Mouse (Mus musculus): Measurements from ENCODE around the gene Tspan4. TPM values are rescaled to one million over a fixed set of nuclear protein-coding genes. Genes with fewer than 3 reads are reported as not detected.
A peak's percentile ranks its signal among the peaks of the same experiment; 100 is the strongest.

The Tspan4 gene
- polyA plus RNA-seq, 1 experiment from 2014 or later, result 34.2 TPM

GRCm38 (mm10) chr7:141434464-141434863 is 40.6 kb upstream of the Tspan4 start:
- H3K36me3 ChIP-seq (replicated peaks), result peaks cover 65% of the 10 kb centered on the region
- no peaks in the 10 kb centered on the region for H3K27me3 ChIP-seq (replicated peaks; ENCODE audit: low read depth, poor library complexity, severe bottlenecking)
- peak; percentile 65 for DNase-seq (ENCODE audit: low spot score)
- peaks cover 61% of the 10 kb centered on the region for H3K4me1 ChIP-seq
- no peaks in the 10 kb centered on the region for H3K9me3 ChIP-seq
- peak overlapping the region; percentile 66 for H3K4me3 ChIP-seq
- WGBS, result 16% methylated on average over 8 of the region's 8 CpGs
- peak overlapping the region; percentile 81 for H3K27ac ChIP-seq (replicated peaks)

- 4% methylated on average over 17 of the region's 17 CpGs for WGBS
- no peaks in the 10 kb centered on the region for H3K9me3 ChIP-seq
- DNase-seq (ENCODE audit: low spot score), result peak; percentile 73
- H3K36me3 ChIP-seq (replicated peaks), result peaks cover 69% of the 10 kb centered on the region
- H3K4me3 ChIP-seq, result peak overlapping the region; percentile 66
- H3K27me3 ChIP-seq (replicated peaks; ENCODE audit: low read depth, poor library complexity, severe bottlenecking), result no peaks in the 10 kb centered on the region
- H3K4me1 ChIP-seq, result peaks cover 53% of the 10 kb centered on the region
- peak overlapping the region; percentile 81 for H3K27ac ChIP-seq (replicated peaks)
Observed at GRCm38 (mm10) chr7:141435129-141435855, 39.7 kb upstream of the Tspan4 start.

GRCm38 (mm10) chr7:141435856-141436522 is 39.1 kb upstream of the Tspan4 start:
- Histone ChIP-seq H3K36me3 (replicated peaks) (peaks cover 69% of the 10 kb centered on the region), H3K27me3 (replicated peaks; ENCODE audit: low read depth, poor library complexity, severe bottlenecking) (no peaks in the 10 kb centered on the region), H3K27ac (replicated peaks) (peak overlapping the region; percentile 88), H3K4me3 (peak overlapping the region; percentile 66), H3K9me3 (no peaks in the 10 kb centered on the region), H3K4me1 (peaks cover 56% of the 10 kb centered on the region)
- DNase-seq (ENCODE audit: low spot score), result no peak
- WGBS, result 73% methylated on average over 9 of the region's 9 CpGs

DNA sequence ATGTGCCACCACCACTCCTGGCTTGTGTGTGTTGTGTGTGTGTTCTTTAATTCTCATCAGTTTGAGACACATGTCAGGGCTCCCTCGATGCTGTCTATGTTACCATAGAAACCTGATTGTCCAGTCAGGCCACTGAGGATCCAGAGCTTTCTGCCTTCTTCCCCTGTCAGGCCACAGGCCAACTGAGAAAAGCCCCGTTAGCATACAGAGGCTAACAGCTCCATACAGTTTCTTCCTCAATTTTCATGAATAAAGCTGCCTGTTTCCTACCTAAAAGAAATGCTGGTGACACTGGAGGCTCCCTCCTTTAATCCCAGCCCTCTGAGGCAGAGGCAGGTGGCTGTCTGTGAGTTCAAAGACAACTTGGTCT is 38.5 kb upstream of the Tspan4 start:
- WGBS, result 59% methylated on average over 2 of the region's 2 CpGs
- no peak for DNase-seq (ENCODE audit: low spot score)
- Histone ChIP-seq H3K4me1 (peaks cover 62% of the 10 kb centered on the region), H3K4me3 (peak overlapping the region; percentile 66), H3K27ac (replicated peaks) (peak overlapping the region; percentile 88), H3K36me3 (replicated peaks) (peaks cover 69% of the 10 kb centered on the region), H3K27me3 (replicated peaks; ENCODE audit: low read depth, poor library complexity, severe bottlenecking) (no peaks in the 10 kb centered on the region), H3K9me3 (no peaks in the 10 kb centered on the region)

GRCm38 (mm10) chr7:141437178-141438120 is 37.6 kb upstream of the Tspan4 start, which contains the start of gene Slc25a22:
Slc25a22 (minus strand) TSS chr7:141437892.
- Histone ChIP-seq H3K27ac (replicated peaks) (peak within 1 kb of the TSS; percentile 88), H3K36me3 (replicated peaks) (peaks cover 69% of the 10 kb centered on the region), H3K27me3 (replicated peaks; ENCODE audit: low read depth, poor library complexity, severe bottlenecking) (no peaks in the 10 kb centered on the region), H3K4me3 (peak within 1 kb of the TSS; percentile 66), H3K9me3 (no peaks in the 10 kb centered on the region), H3K4me1 (peaks cover 71% of the 10 kb centered on the region)
- DNase-seq (ENCODE audit: low spot score), result peak; percentile 89
- 6% methylated on average over 53 of the region's 53 CpGs for WGBS

DNA sequence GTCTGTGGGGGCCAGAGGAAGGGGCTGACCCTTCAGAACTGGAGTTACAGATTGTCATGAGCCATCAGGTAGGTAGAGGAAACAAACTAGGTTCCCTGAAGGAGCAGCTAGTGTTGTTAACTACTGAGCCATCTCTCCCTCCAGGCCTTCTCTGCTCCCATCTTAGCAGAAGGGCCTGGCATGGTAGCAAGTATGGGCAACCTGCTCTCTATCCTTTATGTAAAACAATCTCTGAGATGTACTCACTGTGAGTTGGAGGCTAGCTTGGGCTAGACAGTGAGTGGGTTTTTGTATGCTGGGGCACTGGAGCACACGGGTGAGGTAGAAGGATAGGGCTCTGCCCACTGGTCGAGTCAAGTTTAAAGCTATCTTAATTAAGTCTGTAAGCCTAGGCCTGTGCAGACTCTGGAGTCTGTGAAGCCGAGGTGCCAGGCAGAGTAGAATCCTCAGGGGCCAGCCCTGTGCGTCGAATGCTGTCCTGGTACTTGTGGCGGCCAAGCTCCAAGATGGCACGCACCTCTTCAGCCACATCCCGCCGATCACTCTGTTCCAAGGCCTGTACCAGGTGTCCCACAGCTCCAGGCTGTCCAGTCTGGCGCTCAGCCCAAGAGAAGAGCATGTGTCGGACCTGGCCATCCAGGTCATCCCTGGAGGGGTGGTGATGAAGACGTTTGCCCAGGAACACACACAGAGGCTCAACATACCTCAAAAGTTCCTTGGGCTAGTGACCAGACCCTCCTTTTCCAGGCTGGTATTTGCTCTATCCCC is 36.7 kb upstream of the Tspan4 start:
- H3K4me1 ChIP-seq, result peaks cover 73% of the 10 kb centered on the region
- 94% methylated on average over 12 of the region's 12 CpGs for WGBS
- DNase-seq (ENCODE audit: low spot score), result no peak

DNA sequence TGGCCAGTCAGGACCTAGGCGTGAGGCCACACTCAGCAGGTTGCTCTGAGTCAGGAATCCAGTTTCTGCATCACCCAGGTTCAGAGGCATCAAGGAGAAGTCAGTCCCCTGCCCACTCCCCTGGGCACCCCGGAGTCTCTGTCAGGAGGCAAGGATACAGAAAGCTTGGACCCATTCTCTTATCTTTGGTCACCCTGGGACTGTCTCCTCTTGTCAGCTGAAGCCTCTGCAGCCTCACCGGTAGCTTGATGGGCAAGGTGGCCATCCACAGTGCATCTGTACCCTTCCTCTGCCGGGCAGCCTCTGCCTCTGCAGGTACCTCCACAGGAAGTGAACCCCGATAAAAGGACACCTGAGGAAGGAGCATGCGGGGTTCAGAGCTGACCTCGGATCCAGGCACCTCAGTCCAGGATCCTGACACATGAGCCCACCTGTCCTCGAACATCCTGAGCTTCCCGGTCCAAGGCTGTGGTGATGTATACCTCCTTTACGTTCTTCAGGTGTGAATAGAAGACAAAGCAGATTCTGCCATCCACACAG is 35.8 kb upstream of the Tspan4 start:
- Histone ChIP-seq H3K27me3 (replicated peaks; ENCODE audit: low read depth, poor library complexity, severe bottlenecking) (no peaks in the 10 kb centered on the region), H3K27ac (replicated peaks) (no peak overlapping the region), H3K9me3 (no peaks in the 10 kb centered on the region), H3K4me1 (peaks cover 73% of the 10 kb centered on the region), H3K4me3 (no peak overlapping the region; the same call in 1 of the 2 replicates), H3K36me3 (replicated peaks) (peaks cover 57% of the 10 kb centered on the region)
- WGBS, result 95% methylated on average over 10 of the region's 10 CpGs
- DNase-seq (ENCODE audit: low spot score), result no peak

More for the DNA sequence above, 36.7 kb upstream of the Tspan4 start:
- Histone ChIP-seq H3K9me3 (no peaks in the 10 kb centered on the region), H3K4me3 (no peak overlapping the region), H3K27ac (replicated peaks) (no peak overlapping the region), H3K36me3 (replicated peaks) (peaks cover 63% of the 10 kb centered on the region), H3K27me3 (replicated peaks; ENCODE audit: low read depth, poor library complexity, severe bottlenecking) (no peaks in the 10 kb centered on the region)

DNA sequence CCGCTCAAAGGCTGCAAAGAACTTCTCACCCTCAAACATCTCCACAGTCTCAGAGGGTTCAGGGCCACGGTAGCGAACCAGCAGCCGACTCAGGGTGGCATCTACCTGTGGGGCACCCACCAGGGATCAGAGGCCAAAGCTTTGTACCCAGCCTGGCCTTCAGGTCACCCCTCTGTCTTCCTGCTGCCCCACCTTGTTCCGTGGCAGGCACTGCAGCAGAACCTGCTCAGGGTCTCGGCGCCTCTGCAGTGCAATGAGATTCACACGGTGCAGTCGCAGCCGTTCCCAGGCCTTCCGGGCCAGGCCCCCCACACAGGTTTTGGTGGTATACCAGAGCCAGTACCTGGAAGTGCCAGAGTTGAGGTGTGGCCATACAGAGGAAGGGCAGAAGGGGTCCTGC is 35.2 kb upstream of the Tspan4 start:
- no peak overlapping the region for H3K27ac ChIP-seq (replicated peaks)
- H3K27me3 ChIP-seq (replicated peaks; ENCODE audit: low read depth, poor library complexity, severe bottlenecking), result no peaks in the 10 kb centered on the region
- peaks cover 70% of the 10 kb centered on the region for H3K4me1 ChIP-seq
- H3K36me3 ChIP-seq (replicated peaks), result peaks cover 57% of the 10 kb centered on the region
- H3K9me3 ChIP-seq, result no peaks in the 10 kb centered on the region
- no peak for DNase-seq (ENCODE audit: low spot score)
- 94% methylated on average over 11 of the region's 11 CpGs for WGBS
- no peak overlapping the region for H3K4me3 ChIP-seq

- H3K27me3 ChIP-seq (replicated peaks; ENCODE audit: low read depth, poor library complexity, severe bottlenecking), result no peaks in the 10 kb centered on the region
- WGBS, result 36% methylated on average over 6 of the region's 6 CpGs
- no peak overlapping the region for H3K27ac ChIP-seq (replicated peaks)
- H3K9me3 ChIP-seq, result no peaks in the 10 kb centered on the region
- H3K36me3 ChIP-seq (replicated peaks), result peaks cover 57% of the 10 kb centered on the region
- H3K4me1 ChIP-seq, result peaks cover 62% of the 10 kb centered on the region
- DNase-seq (ENCODE audit: low spot score), result peak; percentile 50
- 0 out of 2 replicates have a peak overlapping the region, but pooled peaks have one; percentile 4 for H3K4me3 ChIP-seq
Observed at GRCm38 (mm10) chr7:141440613-141441012, 34.4 kb upstream of the Tspan4 start.

DNA sequence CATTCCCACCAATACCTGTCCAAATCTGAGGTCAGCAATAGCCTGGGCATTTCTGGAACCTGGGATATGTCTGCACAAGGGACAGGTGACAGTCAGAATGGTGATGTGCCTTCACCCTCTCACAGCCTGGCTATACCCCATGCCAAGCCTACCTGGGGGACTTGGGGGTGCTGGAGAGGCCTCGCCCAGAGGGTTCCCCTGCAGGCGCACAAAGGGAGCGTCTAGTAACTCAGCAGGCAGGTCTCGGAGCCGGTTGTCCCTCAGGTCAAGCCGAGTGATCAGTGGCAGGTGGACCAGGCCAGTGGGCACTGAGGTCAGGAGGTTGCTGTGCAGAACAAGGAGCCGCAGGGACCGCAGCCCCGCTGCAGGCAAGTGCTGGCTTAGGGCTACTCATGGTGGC is 33.6 kb upstream of the Tspan4 start:
- Histone ChIP-seq H3K27ac (replicated peaks) (no peak overlapping the region), H3K4me1 (peaks cover 53% of the 10 kb centered on the region), H3K9me3 (no peaks in the 10 kb centered on the region), H3K27me3 (replicated peaks; ENCODE audit: low read depth, poor library complexity, severe bottlenecking) (no peaks in the 10 kb centered on the region), H3K36me3 (replicated peaks) (peaks cover 51% of the 10 kb centered on the region), H3K4me3 (no peak overlapping the region)
- 89% methylated on average over 9 of the region's 9 CpGs for WGBS
- no peak for DNase-seq (ENCODE audit: low spot score)

GRCm38 (mm10) chr7:141442199-141442598 is 32.8 kb upstream of the Tspan4 start:
- no peaks in the 10 kb centered on the region for H3K27me3 ChIP-seq (replicated peaks; ENCODE audit: low read depth, poor library complexity, severe bottlenecking)
- no peaks in the 10 kb centered on the region for H3K9me3 ChIP-seq
- peaks cover 47% of the 10 kb centered on the region for H3K4me1 ChIP-seq
- H3K36me3 ChIP-seq (replicated peaks), result peaks cover 51% of the 10 kb centered on the region
- WGBS, result 91% methylated on average over 13 of the region's 13 CpGs
- peak overlapping the region; percentile 64 for H3K4me3 ChIP-seq
- no peak for DNase-seq (ENCODE audit: low spot score)
- H3K27ac ChIP-seq (replicated peaks), result peak overlapping the region; percentile 87; the same call in 1 of the 2 replicates
